Mouse (Mus musculus) common myeloid progenitor, adult 5-6 weeks (primary cell): ENCODE results near the gene Olfr202. TPM values are rescaled to one million over a fixed set of nuclear protein-coding genes. Genes with fewer than 3 reads are reported as not detected.
"Not testable (repeated sequence)": the region's sequence is repeated elsewhere in the genome, so short reads cannot be mapped to it uniquely, and the experiment has no call there.

Experiments used
- ATAC-seq: replicated peaks from 2 replicates; pipeline ENCODE4 v1.8.0; 2016; ENCODE audit warnings: low read depth, mild to moderate bottlenecking, moderate TSS enrichment, inconsistent platforms; ENCODE audit not compliant: poor library complexity, severe bottlenecking
- total RNA-seq: library from RNA; stranded (forward); fragments of 200-1000, 187-1606 nt; gene quantifications from 2 replicates; pipeline ENCODE4 v1.2.3, GENCODE M21; 2017

Gene Olfr202
- total RNA-seq = not detected in 2 replicates

GRCm38 (mm10) chr16:59286693-59287092 is at the start of gene Olfr202:
Gene Olfr202, minus strand, starts transcription at chr16:59286793.
- ATAC-seq = no peak

DNA sequence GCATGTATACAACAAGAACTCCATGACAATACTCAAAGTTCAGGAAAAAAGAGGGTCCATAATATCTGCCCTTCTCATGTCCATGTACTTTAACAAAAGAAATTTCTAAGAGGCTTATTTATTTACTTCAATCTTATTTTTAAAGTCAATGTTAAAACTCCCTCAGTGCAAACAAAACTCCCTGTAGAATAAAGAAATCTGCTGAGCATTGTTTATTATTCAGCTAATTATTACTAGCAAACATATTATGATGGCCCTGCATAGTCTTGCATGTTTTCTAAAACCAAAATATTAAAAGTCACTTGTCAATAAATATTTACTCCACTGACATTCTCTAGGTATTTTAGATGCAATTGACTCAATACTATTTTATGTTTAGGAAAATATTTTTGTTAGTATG is 44.4 kb upstream of the Olfr202 start, which contains the start of gene Olfr205:
Gene Olfr205, minus strand, starts transcription at position 101 of the 400 bp plus-strand sequence.
- no peak for ATAC-seq

GRCm38 (mm10) chr16:59323262-59323661 is 36.7 kb upstream of the Olfr202 start:
- not testable (repeated sequence) for ATAC-seq

DNA sequence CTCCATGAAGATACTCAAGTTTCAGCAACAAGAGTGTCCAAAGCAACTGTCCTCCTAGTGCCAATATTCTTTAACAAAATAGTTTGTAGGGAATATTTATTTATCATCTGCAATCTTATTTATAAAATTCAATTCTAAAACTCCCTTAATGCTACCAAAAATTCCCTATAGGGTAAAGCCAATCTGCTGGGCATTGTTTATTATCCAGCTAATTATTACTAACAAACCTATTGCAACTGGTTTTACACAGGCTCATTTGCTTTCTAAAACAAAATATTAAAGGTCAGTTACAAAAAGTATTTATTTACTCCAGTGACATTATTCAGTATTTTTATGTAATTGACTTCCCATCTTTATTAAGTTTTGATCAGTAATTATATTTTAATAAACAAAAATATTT is 31.6 kb upstream of the Olfr202 start, which contains the start of gene Olfr204:
Gene Olfr204, minus strand, starts transcription at position 101 of the 400 bp plus-strand sequence.
- no peak for ATAC-seq

- no peak for ATAC-seq
Observed at GRCm38 (mm10) chr16:59298581-59298980, 12.0 kb upstream of the Olfr202 start, which contains the start of gene Olfr203. Gene Olfr203, plus strand, starts transcription at chr16:59298881.

- ATAC-seq = not testable (repeated sequence)
Observed at GRCm38 (mm10) chr16:59287576-59287975, 983 bp upstream of the Olfr202 start.

DNA sequence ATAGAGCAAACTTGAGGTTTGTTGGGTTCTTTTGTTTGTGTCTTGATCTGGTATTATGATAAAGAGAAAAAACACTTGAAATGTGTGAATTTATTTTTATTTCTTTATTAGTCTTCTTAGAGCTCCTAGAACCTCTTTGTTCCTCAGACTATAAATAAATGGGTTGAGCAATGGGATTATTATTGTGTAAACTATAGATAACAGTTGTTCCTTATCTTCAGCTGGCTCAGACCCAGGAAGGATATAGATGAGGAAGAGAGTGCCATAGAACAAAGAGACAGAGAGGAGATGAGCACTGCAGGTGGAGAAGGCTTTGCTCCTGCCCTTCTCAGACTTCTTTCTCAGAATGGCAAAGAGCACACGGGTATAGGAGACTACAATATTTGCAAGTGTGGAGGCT is 3.1 kb downstream of the Olfr202 start:
- ATAC-seq = no peak

GRCm38 (mm10) chr16:59280542-59280941 is 6.1 kb downstream of the Olfr202 start:
- no peak for ATAC-seq

DNA sequence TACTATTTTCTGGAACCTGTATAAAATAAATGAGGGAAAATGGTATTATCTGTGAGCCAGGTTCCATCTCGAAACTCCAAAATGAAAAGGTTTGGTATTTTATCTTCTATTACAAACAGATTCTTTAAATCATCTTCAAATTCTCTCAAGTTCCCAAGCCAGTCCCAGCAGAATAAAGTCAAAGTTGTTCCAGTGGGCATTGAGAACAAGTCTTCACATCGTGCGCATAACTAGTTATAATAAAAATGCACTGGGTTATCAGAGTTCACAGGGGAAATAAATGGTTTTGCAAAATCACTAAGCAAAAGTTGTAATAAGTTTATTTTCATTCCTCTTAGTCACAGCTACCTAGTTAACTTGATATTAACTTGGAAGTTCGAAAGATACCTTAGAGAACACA is 14.1 kb downstream of the Olfr202 start, which contains the start of gene Olfr201:
Gene Olfr201, minus strand, starts transcription at position 101 of the 400 bp plus-strand sequence.
- ATAC-seq = not testable (repeated sequence)

- ATAC-seq = not testable (repeated sequence)
Observed at GRCm38 (mm10) chr16:59269097-59269496, 17.5 kb downstream of the Olfr202 start.

DNA sequence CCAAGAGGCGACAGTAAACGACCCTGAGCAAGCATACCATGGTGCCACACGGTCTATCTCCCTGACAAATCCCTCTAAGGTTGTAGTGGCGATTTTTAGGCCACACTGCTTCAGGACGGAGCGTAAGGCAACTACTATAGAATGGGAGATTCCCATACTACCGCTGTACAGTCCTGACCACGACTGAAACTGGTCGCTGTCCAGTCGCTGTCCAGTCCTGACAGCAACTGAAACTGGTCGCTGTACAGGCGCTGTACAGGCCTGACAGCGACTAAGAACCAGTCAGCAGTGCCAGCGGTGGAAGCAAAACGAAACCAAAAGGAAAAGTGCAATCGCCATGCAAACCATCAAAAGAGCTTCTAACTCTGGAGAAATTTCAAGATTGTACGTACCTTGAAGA is 36.9 kb downstream of the Olfr202 start:
- ATAC-seq = no peak

Other genes starting within 250 kb of the Olfr202 start
- not detected in 2 replicates for gene Olfr187, start 247.0 kb downstream of the Olfr202 start, total RNA-seq
- not detected in 2 replicates for gene Olfr190, start 208.8 kb downstream of the Olfr202 start, total RNA-seq
- not detected in 2 replicates for gene Olfr191, start 197.0 kb downstream of the Olfr202 start, total RNA-seq
- not detected in 2 replicates for gene Olfr193, start 174.9 kb downstream of the Olfr202 start, total RNA-seq
- not detected in 2 replicates for gene Olfr194, start 165.7 kb downstream of the Olfr202 start, total RNA-seq
- not detected in 2 replicates for gene Olfr195, start 139.7 kb downstream of the Olfr202 start, total RNA-seq
- not detected in 2 replicates for gene Olfr196, start 116.3 kb downstream of the Olfr202 start, total RNA-seq
- not detected in 2 replicates for gene Olfr198, start 83.3 kb downstream of the Olfr202 start, total RNA-seq
- gene Olfr199, start 67.0 kb downstream of the Olfr202 start, total RNA-seq = not detected in 2 replicates
- gene Olfr201, start 14.2 kb downstream of the Olfr202 start, total RNA-seq = not detected in 2 replicates
- not detected in 2 replicates for gene Olfr203, start 12.1 kb upstream of the Olfr202 start, total RNA-seq
- gene Olfr204, start 31.5 kb upstream of the Olfr202 start, total RNA-seq = not detected in 2 replicates
- not detected in 2 replicates for gene Olfr205, start 44.3 kb upstream of the Olfr202 start, total RNA-seq
- gene Olfr206, start 62.5 kb upstream of the Olfr202 start, total RNA-seq = not detected in 2 replicates
- gene Olfr209, start 77.2 kb upstream of the Olfr202 start, total RNA-seq = not detected in 2 replicates
- gene Gabrr3, start 120.5 kb upstream of the Olfr202 start, total RNA-seq = not detected in 2 replicates
- gene Riox2, start 185.0 kb upstream of the Olfr202 start, total RNA-seq = 69.3 and 69.6 TPM in 2 replicates